Mouse (Mus musculus): Measurements from ENCODE around the gene Slc17a7. TPM values are rescaled to one million over a fixed set of nuclear protein-coding genes. Genes with fewer than 3 reads are reported as not detected.
"Not testable (repeated sequence)": the region's sequence is repeated elsewhere in the genome, so short reads cannot be mapped to it uniquely, and the experiment has no call there.

The Slc17a7 gene
- total and polyA plus RNA-seq, 3 experiments, result 0.11 TPM; not detected in 2

- Histone ChIP-seq H3K4me3 (replicated peaks in 1 of 3; ENCODE audit: low read depth in 2 of 3, low read length in 2 of 3, poor library complexity in 1 of 3) (peak overlapping the region in 2 of 3 experiments; percentile 93 to 100), H3K27ac (ENCODE audit: insufficient read depth, low read depth) (peak overlapping the region; percentile 93; the same call in 1 of the 2 replicates), H3K4me1 (ENCODE audit: control insufficient read depth in 1 of 2, insufficient read depth in 2 of 2) (peaks cover 12 to 43% of the 10 kb centered on the region in 2 experiments)
These were observed 38.1 kb upstream of the Slc17a7 start for GRCm38 (mm10) chr7:45125649-45126048.

GRCm38 (mm10) chr7:45126147-45126843 lies 37.5 kb upstream of the Slc17a7 start:
- peaks cover 44% of the 10 kb centered on the region for H3K79me2 ChIP-seq (replicated peaks; ENCODE audit: control insufficient read depth, extremely low read depth, insufficient read depth, poor library complexity, severe bottlenecking)
- peaks cover 12 to 37% of the 10 kb centered on the region in 2 experiments for H3K4me1 ChIP-seq (ENCODE audit: control insufficient read depth in 1 of 2, insufficient read depth in 2 of 2)
- dilution Hi-C loops (cut with MboI; ENCODE audit: extremely low pct_ligation_motif_present, extremely low pct_unique_long_range_greater_than_20kb, low sequenced_read_pairs) (no loop called here), in situ Hi-C loops (cut with MboI; ENCODE audit: low pct_ligation_motif_present, low pct_unique_long_range_greater_than_20kb, low sequenced_read_pairs) (loop anchor here (5.0 kb wide), 1 partner anchor 44 kb away; no protein-coding TSS in a partner anchor)
- peak overlapping the region; percentile 100 for H3K9ac ChIP-seq (ENCODE audit: insufficient read depth, low read depth)
- H3K9me3 ChIP-seq (replicated peaks; ENCODE audit: low read length), result no peaks in the 10 kb centered on the region
- H3K27me3 ChIP-seq (replicated peaks), result no peaks in the 10 kb centered on the region
- TF ChIP-seq KAT2A (IDR thresholded peaks at IDR 0.05; ENCODE audit: insufficient replicate concordance, low read length) (0 out of 2 replicates have a peak, but pooled peaks have one; percentile 16), SIN3A (IDR thresholded peaks at IDR 0.05; ENCODE audit: low read length) (no peak; the same call in 1 of the 2 replicates), MEF2A (IDR thresholded peaks at IDR 0.05; ENCODE audit: borderline replicate concordance, low read depth, low read length) (no peak), ZMIZ1 (IDR thresholded peaks at IDR 0.05; ENCODE audit: low read depth, low read length) (peak; percentile 24; the same call in 1 of the 2 replicates), CHD1 (IDR thresholded peaks at IDR 0.05; ENCODE audit: low read depth, low read length) (0 out of 2 replicates have a peak, but pooled peaks have one; percentile 79)
- peak overlapping the region; percentile 68 for H3K4me2 ChIP-seq (ENCODE audit: insufficient read depth, low read depth, poor library complexity, severe bottlenecking)
- H3K27ac ChIP-seq (ENCODE audit: insufficient read depth, low read depth), result peak overlapping the region; percentile 93
- H3K36me3 ChIP-seq (replicated peaks in 1 of 2; ENCODE audit: control insufficient read depth in 1 of 2, insufficient read depth in 1 of 2, low read length in 1 of 2), result peaks cover 40 to 56% of the 10 kb centered on the region in 2 experiments
- DNase-seq (ENCODE audit: extremely low read depth), result no peak
- peak overlapping the region; percentile 93 to 100 (median 94) for H3K4me3 ChIP-seq (replicated peaks in 1 of 3; ENCODE audit: low read depth in 2 of 3, low read length in 2 of 3, poor library complexity in 1 of 3)

More at GRCm38 (mm10) chr7:45125649-45126048, 38.1 kb upstream of the Slc17a7 start:
- DNase-seq (ENCODE audit: extremely low read depth); dilution Hi-C loops (cut with MboI; ENCODE audit: extremely low pct_ligation_motif_present, extremely low pct_unique_long_range_greater_than_20kb, low sequenced_read_pairs); H3K9me3 ChIP-seq (replicated peaks; ENCODE audit: low read length); H3K27me3 ChIP-seq (replicated peaks): not testable (repeated sequence)
- peaks cover 44% of the 10 kb centered on the region for H3K79me2 ChIP-seq (replicated peaks; ENCODE audit: control insufficient read depth, extremely low read depth, insufficient read depth, poor library complexity, severe bottlenecking)
- H3K9ac ChIP-seq (ENCODE audit: insufficient read depth, low read depth), result peak overlapping the region; percentile 100; the same call in 1 of the 2 replicates
- peak; percentile 1; the same call in 1 of the 2 replicates for TF ChIP-seq POLR2A (IDR thresholded peaks at IDR 0.05; ENCODE audit: low read depth, low read length)
- in situ Hi-C loops (cut with MboI; ENCODE audit: low pct_ligation_motif_present, low pct_unique_long_range_greater_than_20kb, low sequenced_read_pairs), result loop anchor here (5.0 kb wide), 1 partner anchor 43 kb away; no protein-coding TSS in a partner anchor
- peaks cover 46 to 58% of the 10 kb centered on the region in 2 experiments for H3K36me3 ChIP-seq (replicated peaks in 1 of 2; ENCODE audit: control insufficient read depth in 1 of 2, insufficient read depth in 1 of 2, low read length in 1 of 2)
- peak overlapping the region; percentile 68 for H3K4me2 ChIP-seq (ENCODE audit: insufficient read depth, low read depth, poor library complexity, severe bottlenecking)

- Histone ChIP-seq H3K36me3 (replicated peaks in 1 of 2; ENCODE audit: control insufficient read depth in 1 of 2, insufficient read depth in 1 of 2, low read length in 1 of 2) (peaks cover 32 to 55% of the 10 kb centered on the region in 2 experiments), H3K9me3 (replicated peaks; ENCODE audit: low read length) (no peaks in the 10 kb centered on the region), H3K4me1 (ENCODE audit: control insufficient read depth in 1 of 2, insufficient read depth in 2 of 2) (peaks cover 12 to 29% of the 10 kb centered on the region in 2 experiments), H3K9ac (ENCODE audit: insufficient read depth, low read depth) (peak overlapping the region; percentile 100), H3K4me3 (replicated peaks in 1 of 3; ENCODE audit: low read depth in 2 of 3, low read length in 2 of 3, poor library complexity in 1 of 3) (peak overlapping the region; percentile 93 to 100 (median 94)), H3K27me3 (replicated peaks) (no peaks in the 10 kb centered on the region), H3K4me2 (ENCODE audit: insufficient read depth, low read depth, poor library complexity, severe bottlenecking) (peak overlapping the region; percentile 68), H3K79me2 (replicated peaks; ENCODE audit: control insufficient read depth, extremely low read depth, insufficient read depth, poor library complexity, severe bottlenecking) (peaks cover 44% of the 10 kb centered on the region), H3K27ac (ENCODE audit: insufficient read depth, low read depth) (peak overlapping the region; percentile 93)
- in situ Hi-C loops (cut with MboI; ENCODE audit: low pct_ligation_motif_present, low pct_unique_long_range_greater_than_20kb, low sequenced_read_pairs), result loop anchor here (5.0 kb wide), 1 partner anchor 45 kb away; no protein-coding TSS in a partner anchor
- dilution Hi-C loops (cut with MboI; ENCODE audit: extremely low pct_ligation_motif_present, extremely low pct_unique_long_range_greater_than_20kb, low sequenced_read_pairs), result no loop called here
- peak; percentile 41 for DNase-seq (ENCODE audit: extremely low read depth)
- TF ChIP-seq IRF4 (IDR thresholded peaks at IDR 0.05; ENCODE audit: low read depth, low read length), result 0 out of 2 replicates have a peak, but pooled peaks have one; percentile 26
- no peak for TF ChIP-seq MAFK (IDR thresholded peaks at IDR 0.05; ENCODE audit: insufficient replicate concordance, low read length)
- 0 out of 2 replicates have a peak, but pooled peaks have one; percentile 27 for TF ChIP-seq TCF12 (IDR thresholded peaks at IDR 0.05; ENCODE audit: low read depth, low read length)
- peak in 1 of 2 experiments; percentile 20; a peak in 1 of 4 replicates for TF ChIP-seq CTCF (conservative IDR thresholded peaks at IDR 0.05 in 1 of 2, IDR thresholded peaks at IDR 0.05 in 1 of 2; ENCODE audit: low read depth in 2 of 2, low read length in 2 of 2)
- TF ChIP-seq CHD2 (IDR thresholded peaks at IDR 0.05; ENCODE audit: low read length), result peak; percentile 22; the same call in 1 of the 2 replicates
- TF ChIP-seq NRF1 (IDR thresholded peaks at IDR 0.05; ENCODE audit: low read depth, low read length), result peak; percentile 48
- TF ChIP-seq TBP (conservative IDR thresholded peaks at IDR 0.05; ENCODE audit: low read depth, low read length), result peak; percentile 61; the same call in 1 of the 2 replicates
- peak; percentile 50; the same call in 1 of the 2 replicates for TF ChIP-seq POLR2A (IDR thresholded peaks at IDR 0.05; ENCODE audit: low read depth, low read length)
- TF ChIP-seq ZC3H11A (IDR thresholded peaks at IDR 0.05; ENCODE audit: low read depth, low read length), result no peak
- TF ChIP-seq MEF2A (IDR thresholded peaks at IDR 0.05; ENCODE audit: borderline replicate concordance, low read depth, low read length), result no peak
- no peak; the same call in 1 of the 2 replicates for TF ChIP-seq CHD1 (IDR thresholded peaks at IDR 0.05; ENCODE audit: low read depth, low read length)
These were observed 36.7 kb upstream of the Slc17a7 start for GRCm38 (mm10) chr7:45126844-45127699.
